Mouse (Mus musculus) yolk sac, embryonic 10.5 days (tissue): ENCODE measurements around the gene Hoxa6.

ENCODE experiments used
- DNase-seq: peaks from one replicate; pipeline ENCODE4 v3.0.0-alpha.2; 2017; ENCODE audit warnings: low spot score

Gene Hoxa6

GRCm38 (mm10) chr6:52215771-52216535, 7.4 kb upstream of the Hoxa6 start:
- DNase-seq: no peak

- DNase-seq: no peak
Observed at GRCm38 (mm10) chr6:52215070-52215469, 6.5 kb upstream of the Hoxa6 start.

GRCm38 (mm10) chr6:52214271-52214670, 5.7 kb upstream of the Hoxa6 start:
- DNase-seq: no peak

GRCm38 (mm10) chr6:52213119-52213986, 4.8 kb upstream of the Hoxa6 start, which contains the start of the genes Hoxa3 and Gm28308:
Gene Hoxa3 (minus strand): TSS chr6:52213336.
Gene Gm28308 (minus strand): TSS chr6:52213339.
- DNase-seq: no peak

- no peak for DNase-seq
Observed at GRCm38 (mm10) chr6:52212556-52213118, 4.1 kb upstream of the Hoxa6 start.

- DNase-seq: no peak
Observed at GRCm38 (mm10) chr6:52211961-52212360, 3.4 kb upstream of the Hoxa6 start.

GRCm38 (mm10) chr6:52211170-52211935, 2.8 kb upstream of the Hoxa6 start:
- no peak for DNase-seq

- no peak for DNase-seq
Observed at GRCm38 (mm10) chr6:52209685-52210046, 1.1 kb upstream of the Hoxa6 start.

- no peak for DNase-seq
Observed at GRCm38 (mm10) chr6:52208868-52209684, 554 bp upstream of the Hoxa6 start.

- no peak for DNase-seq
Observed at GRCm38 (mm10) chr6:52207684-52207976, 892 bp downstream of the Hoxa6 start.

- no peak for DNase-seq
Observed at GRCm38 (mm10) chr6:52206882-52207683, 1.4 kb downstream of the Hoxa6 start.

GRCm38 (mm10) chr6:52205638-52206621, 2.6 kb downstream of the Hoxa6 start:
- no peak for DNase-seq

GRCm38 (mm10) chr6:52205221-52205620, 3.3 kb downstream of the Hoxa6 start:
- no peak for DNase-seq

GRCm38 (mm10) chr6:52204050-52204752, 4.3 kb downstream of the Hoxa6 start, which contains the start of gene Hoxa5:
Gene Hoxa5 (minus strand): TSS chr6:52204587.
- DNase-seq: peak; percentile 81

GRCm38 (mm10) chr6:52203371-52204049, 5.0 kb downstream of the Hoxa6 start:
- no peak for DNase-seq

- DNase-seq: no peak
Observed at GRCm38 (mm10) chr6:52203121-52203370, 5.5 kb downstream of the Hoxa6 start.

- DNase-seq: no peak
Observed at GRCm38 (mm10) chr6:52202362-52203120, 6.0 kb downstream of the Hoxa6 start.
